17 mouse cellular contexts compared by ENCODE assay signal in genomic region chr5:124746220-124746619, GRCm38 (mm10). TPM values are rescaled to one million over a fixed set of nuclear protein-coding genes. Genes with fewer than 3 reads are reported as not detected.
"Had no signal": no experiment of that assay in that cellular context is flagged by ENCODE, and none has a peak within 500 bp of the region (broad histone marks: within the 10 kb centered on the region; RNA-seq: fewer than 3 reads in every experiment).

No protein-coding gene starts in this region.

- DNase-seq: retina, postnatal 1 day; right cerebral cortex, adult 18-20 months; right cerebral cortex, postnatal 14 days; right cerebral cortex, postnatal 25 days; right cerebral cortex, postnatal 4 days; spleen, adult 18-20 months; thymus, adult 18-20 months; thymus, adult 2 months; thymus, postnatal 14 days; thymus, postnatal 25 days; thymus, postnatal 36 days; thymus, postnatal 4 days had no signal

- H3K36me3 ChIP-seq: neural tube, embryonic 13.5 days; neural tube, embryonic 15.5 days; stomach, embryonic 15.5 days had no signal

- H3K27me3 ChIP-seq: neural tube, embryonic 13.5 days; neural tube, embryonic 15.5 days; stomach, embryonic 15.5 days had no signal

- H3K4me2 ChIP-seq: neural tube, embryonic 13.5 days; neural tube, embryonic 15.5 days; stomach, embryonic 15.5 days had no signal

- H3K4me3 ChIP-seq: neural tube, embryonic 13.5 days; neural tube, embryonic 15.5 days; stomach, embryonic 15.5 days had no signal

- H3K4me1 ChIP-seq: neural tube, embryonic 13.5 days; neural tube, embryonic 15.5 days; stomach, embryonic 15.5 days had no signal

- H3K9me3 ChIP-seq: neural tube, embryonic 15.5 days; stomach, embryonic 15.5 days had no signal

- H3K9ac ChIP-seq: neural tube, embryonic 13.5 days; neural tube, embryonic 15.5 days; stomach, embryonic 15.5 days had no signal

- H3K27ac ChIP-seq: neural tube, embryonic 13.5 days; neural tube, embryonic 15.5 days; stomach, embryonic 15.5 days; stomach, postnatal 0 days had no signal

RNA-seq across cellular contexts. Expression of gene Dnah10, which starts 21.3 kb away (rescaled TPM):
- total RNA-seq: neutrophil, adult 5-6 weeks had no signal
